Mouse (Mus musculus) erythroblast, embryonic 14.5 days (primary cell): ENCODE measurements around the gene Pqbp1.

ENCODE experiments used
- GATA1 ChIP-seq: IDR thresholded peaks from 2 replicates; pipeline ENCODE4 v1.6.1; 2012; ENCODE audit warnings: low read length, inconsistent platforms, mixed read lengths
- TAL1 ChIP-seq: IDR thresholded peaks from 3 replicates; pipeline ENCODE4 v1.6.1; 2012; ENCODE audit warnings: low read length, inconsistent platforms, mixed read lengths

- no peak for TF ChIP-seq TAL1
- no peak for TF ChIP-seq GATA1
These were observed 48.2 kb upstream of the Pqbp1 start, which contains the start of gene Hdac6 for GRCm38 (mm10) chrX:7947108-7947899.
